Mouse (Mus musculus) midbrain, embryonic 10.5 days (tissue): ENCODE measurements around the gene Pdlim5. TPM values are rescaled to one million over a fixed set of nuclear protein-coding genes. Genes with fewer than 3 reads are reported as not detected.
"Not testable (repeated sequence)": the region's sequence is repeated elsewhere in the genome, so short reads cannot be mapped to it uniquely, and the experiment has no call there.

Source experiments
- DNase-seq: peaks from one replicate; pipeline ENCODE4 v3.0.0-alpha.2; 2017; ENCODE audit warnings: low spot score
- H3K27ac ChIP-seq: fragments of 300-500 bp; sonication (generic); replicated peaks from 2 replicates; pipeline ENCODE4 v1.5.1; 2016; ENCODE audit warnings: mild to moderate bottlenecking
- H3K27me3 ChIP-seq: fragments of 300-500 bp; sonication (generic); 2 replicates; pipeline ENCODE4 v1.6.1; 2016; ENCODE audit warnings: low read depth, mild to moderate bottlenecking; ENCODE audit not compliant: poor library complexity, severe bottlenecking
- H3K36me3 ChIP-seq: fragments of 300-500 bp; sonication (generic); 2 replicates; pipeline ENCODE4 v1.6.1; 2016; ENCODE audit warnings: mild to moderate bottlenecking, moderate library complexity
- H3K4me1 ChIP-seq: fragments of 300-500 bp; sonication (generic); 2 replicates; pipeline ENCODE4 v1.6.1; 2016
- H3K4me3 ChIP-seq: fragments of 300-500 bp; sonication (generic); 2 replicates; pipeline ENCODE4 v1.5.1; 2016; ENCODE audit warnings: mild to moderate bottlenecking, moderate library complexity
- H3K9me3 ChIP-seq: fragments of 300-500 bp; sonication (generic); replicated peaks from 2 replicates; pipeline ENCODE4 v1.6.1; 2016; ENCODE audit warnings: mild to moderate bottlenecking
- WGBS: fragments of 180-500 bp; shearing (Covaris S2); methylation state at CpG from one replicate; pipeline ENCODE4 v1.1.7; 2016; 5-methylcytosine and 5-hydroxymethylcytosine counted together
- polyA plus RNA-seq: library from polyadenylated mRNA; unstranded; fragments of >200 nt; fragmentation: Nextera tagmentation; extraction: Ambion mirVana; gene quantifications from 2 replicates; pipeline ENCODE4 v1.2.1, GENCODE M21; 2016

Pdlim5 gene
- polyA plus RNA-seq, 1 experiment from 2014 or later = 20.2 TPM

DNA sequence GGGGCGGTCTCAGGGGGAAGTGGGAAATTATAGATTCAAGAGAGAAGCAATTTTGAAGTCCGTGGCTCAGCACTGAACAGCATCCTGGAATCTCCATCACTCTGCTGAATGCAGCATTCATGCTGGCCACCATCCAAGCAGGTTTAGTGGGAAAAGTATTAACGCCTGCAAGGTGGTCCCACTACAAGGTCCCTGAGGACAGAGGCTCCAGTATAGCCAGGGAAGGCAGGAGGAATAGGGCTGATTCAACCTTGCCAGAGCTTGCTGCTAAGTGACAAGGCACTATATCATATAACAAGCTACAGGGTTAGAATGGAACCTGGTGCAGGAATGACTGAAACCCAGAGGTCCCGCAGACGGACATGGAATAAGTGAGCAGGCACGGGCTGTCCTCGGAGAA, 166.8 kb downstream of the Pdlim5 start:
- Histone ChIP-seq H3K4me1 (no peaks in the 10 kb centered on the region), H3K4me3 (no peak overlapping the region), H3K27me3 (no peaks in the 10 kb centered on the region), H3K36me3 (no peaks in the 10 kb centered on the region), H3K27ac (no peak overlapping the region), H3K9me3 (no peaks in the 10 kb centered on the region)
- DNase-seq = no peak
- 92% methylated on average over 7 of the region's 7 CpGs for WGBS

DNA sequence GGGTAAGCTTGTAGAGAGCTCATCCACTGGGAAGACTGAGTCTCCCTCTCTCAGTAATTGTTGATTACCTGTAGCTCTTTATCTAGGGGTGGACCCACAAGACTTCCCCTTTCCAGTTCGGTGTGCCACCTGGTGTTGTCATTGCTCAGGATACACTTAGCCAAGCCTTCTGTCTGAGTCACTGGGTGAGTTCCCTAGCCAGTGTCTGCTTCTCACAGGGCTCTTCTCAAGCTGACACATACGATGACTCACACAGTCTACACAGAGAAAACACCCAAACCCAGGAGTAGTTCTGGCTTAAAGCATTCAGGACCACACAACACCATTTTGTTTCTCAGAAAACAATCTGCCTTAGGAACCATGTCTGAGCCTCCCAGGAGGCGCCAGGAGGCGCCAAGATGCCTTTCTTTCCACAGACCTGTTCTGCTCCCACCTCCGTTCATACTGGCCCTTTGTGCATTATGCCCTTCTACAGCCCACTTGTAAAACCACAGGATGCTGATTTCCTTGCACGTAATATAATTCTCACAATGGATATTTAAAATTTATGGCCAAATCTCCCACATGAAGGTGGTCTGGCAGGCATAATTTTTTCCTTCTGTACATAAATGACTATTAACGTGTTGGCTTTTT, 172.9 kb downstream of the Pdlim5 start:
- H3K27ac ChIP-seq = no peak overlapping the region
- no peaks in the 10 kb centered on the region for H3K4me1 ChIP-seq
- 90% methylated on average over 7 of the region's 7 CpGs for WGBS
- no peaks in the 10 kb centered on the region for H3K36me3 ChIP-seq
- no peaks in the 10 kb centered on the region for H3K9me3 ChIP-seq
- no peak overlapping the region for H3K4me3 ChIP-seq
- H3K27me3 ChIP-seq = no peaks in the 10 kb centered on the region
- no peak for DNase-seq

DNA sequence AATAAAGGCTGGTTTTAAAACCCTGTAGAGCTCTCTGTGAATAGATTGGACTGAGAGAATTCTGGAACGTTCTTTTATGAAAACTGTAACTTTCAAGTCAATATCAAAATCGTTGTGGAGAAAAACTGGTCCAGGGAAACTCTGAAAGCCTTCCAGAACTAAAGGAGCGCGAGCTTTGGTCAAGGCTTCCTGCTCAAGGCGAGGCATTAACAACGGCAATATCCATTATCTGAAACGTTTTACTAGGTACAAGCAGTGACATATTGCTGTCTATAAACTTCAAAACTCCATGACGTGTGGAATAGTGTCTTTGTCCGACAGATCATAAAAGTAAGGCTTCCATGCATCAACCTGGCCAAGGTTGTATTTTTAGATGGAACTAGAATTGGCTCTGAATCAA, 175.6 kb downstream of the Pdlim5 start:
- WGBS = 92% methylated on average over 9 of the region's 9 CpGs
- H3K9me3 ChIP-seq = no peaks in the 10 kb centered on the region
- H3K27ac ChIP-seq = no peak overlapping the region
- H3K27me3 ChIP-seq = no peaks in the 10 kb centered on the region
- H3K36me3 ChIP-seq = no peaks in the 10 kb centered on the region
- no peak overlapping the region for H3K4me3 ChIP-seq
- DNase-seq = no peak
- no peaks in the 10 kb centered on the region for H3K4me1 ChIP-seq

- H3K4me1 ChIP-seq = peaks cover 11% of the 10 kb centered on the region
- H3K4me3 ChIP-seq = no peak overlapping the region
- WGBS = 81% methylated on average over 2 of the region's 2 CpGs
- no peaks in the 10 kb centered on the region for H3K36me3 ChIP-seq
- no peaks in the 10 kb centered on the region for H3K27me3 ChIP-seq
- DNase-seq = no peak
- no peaks in the 10 kb centered on the region for H3K9me3 ChIP-seq
- no peak overlapping the region for H3K27ac ChIP-seq
Observed at GRCm38 (mm10) chr3:142212821-142213220, 182.7 kb downstream of the Pdlim5 start.

DNA sequence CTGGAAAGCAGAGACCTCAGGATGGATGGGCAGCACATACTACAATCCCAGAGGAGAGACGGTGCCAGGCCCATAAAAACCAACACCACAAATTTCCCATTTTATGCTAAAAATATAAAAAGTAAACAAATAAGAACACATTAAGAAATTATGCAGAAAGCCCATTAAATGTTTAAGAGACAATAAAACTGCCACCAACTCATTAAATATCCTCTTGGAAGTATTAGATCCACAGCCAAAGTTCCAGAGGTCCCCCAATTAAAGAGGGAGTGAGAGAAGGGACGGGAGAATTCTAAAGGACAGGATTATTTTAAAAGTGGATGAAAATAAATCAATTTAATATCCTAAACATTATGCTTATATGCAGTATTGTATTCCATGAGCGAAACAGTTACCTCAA, 183.3 kb downstream of the Pdlim5 start:
- H3K36me3 ChIP-seq = no peaks in the 10 kb centered on the region
- no peaks in the 10 kb centered on the region for H3K27me3 ChIP-seq
- no peak overlapping the region for H3K4me3 ChIP-seq
- 76% methylated on average over 3 of the region's 3 CpGs for WGBS
- no peak overlapping the region for H3K27ac ChIP-seq
- no peaks in the 10 kb centered on the region for H3K9me3 ChIP-seq
- no peak for DNase-seq
- H3K4me1 ChIP-seq = peaks cover 11% of the 10 kb centered on the region

GRCm38 (mm10) chr3:142209981-142210380, 185.5 kb downstream of the Pdlim5 start:
- H3K27me3 ChIP-seq = no peaks in the 10 kb centered on the region
- DNase-seq = no peak
- H3K4me3 ChIP-seq = no peak overlapping the region
- H3K9me3 ChIP-seq = no peaks in the 10 kb centered on the region
- H3K36me3 ChIP-seq = no peaks in the 10 kb centered on the region
- WGBS = 80% methylated on average over 6 of the region's 6 CpGs
- H3K4me1 ChIP-seq = peaks cover 11% of the 10 kb centered on the region
- no peak overlapping the region for H3K27ac ChIP-seq

- no peaks in the 10 kb centered on the region for H3K27me3 ChIP-seq
- 82% methylated on average over 11 of the region's 11 CpGs for WGBS
- no peak overlapping the region for H3K27ac ChIP-seq
- no peak for DNase-seq
- H3K4me3 ChIP-seq = no peak overlapping the region
- no peaks in the 10 kb centered on the region for H3K36me3 ChIP-seq
- no peaks in the 10 kb centered on the region for H3K9me3 ChIP-seq
- H3K4me1 ChIP-seq = peaks cover 11% of the 10 kb centered on the region
Observed at GRCm38 (mm10) chr3:142209057-142209456, 186.4 kb downstream of the Pdlim5 start.

- no peaks in the 10 kb centered on the region for H3K27me3 ChIP-seq
- H3K4me1 ChIP-seq = peaks cover 11% of the 10 kb centered on the region
- no peaks in the 10 kb centered on the region for H3K9me3 ChIP-seq
- H3K4me3 ChIP-seq = no peak overlapping the region
- no peak for DNase-seq
- WGBS = 92% methylated on average over 6 of the region's 6 CpGs
- H3K36me3 ChIP-seq = no peaks in the 10 kb centered on the region
- H3K27ac ChIP-seq = no peak overlapping the region
Observed at GRCm38 (mm10) chr3:142207488-142207887, 188.0 kb downstream of the Pdlim5 start.

DNA sequence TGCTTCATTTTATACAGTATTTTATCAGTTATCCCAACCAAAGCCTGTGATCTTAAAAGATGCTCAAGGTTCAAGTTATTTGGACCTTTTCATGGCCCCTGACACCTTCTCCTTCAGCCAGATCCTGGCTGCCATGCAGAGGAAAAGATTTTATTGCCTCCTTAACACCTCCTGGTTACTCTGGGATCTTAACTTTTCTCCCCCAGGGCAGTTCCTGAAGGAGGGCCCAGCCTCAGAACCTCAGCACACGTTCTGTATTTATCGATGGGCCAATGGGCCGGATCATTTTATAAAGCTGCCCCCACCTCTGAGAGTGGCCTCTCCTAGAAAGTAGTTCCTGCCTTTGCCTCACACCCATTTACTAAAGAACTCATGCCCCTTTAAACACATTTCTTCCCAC, 189.2 kb downstream of the Pdlim5 start:
- DNase-seq = no peak
- H3K27ac ChIP-seq = no peak overlapping the region
- no peaks in the 10 kb centered on the region for H3K27me3 ChIP-seq
- H3K4me3 ChIP-seq = no peak overlapping the region
- 94% methylated on average over 3 of the region's 3 CpGs for WGBS
- H3K9me3 ChIP-seq = no peaks in the 10 kb centered on the region
- H3K36me3 ChIP-seq = no peaks in the 10 kb centered on the region
- peaks cover 11% of the 10 kb centered on the region for H3K4me1 ChIP-seq

DNA sequence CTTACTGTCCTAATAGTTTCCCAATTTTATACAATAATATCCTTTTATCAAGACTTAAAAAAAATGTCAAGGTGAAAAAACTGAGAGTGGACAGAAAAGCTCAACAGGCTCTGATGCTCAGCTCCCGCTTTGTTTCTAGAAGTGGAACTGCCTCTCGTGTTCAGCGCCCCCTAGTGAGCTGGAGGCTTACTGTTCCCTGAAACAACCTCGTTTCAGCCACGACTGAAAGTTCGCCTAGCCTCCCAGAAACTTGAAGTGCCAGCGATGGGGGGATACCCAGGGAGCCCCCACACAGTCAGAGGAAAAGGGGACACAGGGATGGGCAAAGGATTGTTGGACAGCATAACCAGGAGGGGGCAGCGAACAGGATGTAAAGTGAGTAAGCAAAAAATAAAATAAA, 199.4 kb downstream of the Pdlim5 start:
- no peaks in the 10 kb centered on the region for H3K27me3 ChIP-seq
- H3K4me3 ChIP-seq = no peak overlapping the region
- H3K36me3 ChIP-seq = no peaks in the 10 kb centered on the region
- no peaks in the 10 kb centered on the region for H3K4me1 ChIP-seq
- DNase-seq = no peak
- no peaks in the 10 kb centered on the region for H3K9me3 ChIP-seq
- H3K27ac ChIP-seq = no peak overlapping the region
- 85% methylated on average over 8 of the region's 8 CpGs for WGBS

DNA sequence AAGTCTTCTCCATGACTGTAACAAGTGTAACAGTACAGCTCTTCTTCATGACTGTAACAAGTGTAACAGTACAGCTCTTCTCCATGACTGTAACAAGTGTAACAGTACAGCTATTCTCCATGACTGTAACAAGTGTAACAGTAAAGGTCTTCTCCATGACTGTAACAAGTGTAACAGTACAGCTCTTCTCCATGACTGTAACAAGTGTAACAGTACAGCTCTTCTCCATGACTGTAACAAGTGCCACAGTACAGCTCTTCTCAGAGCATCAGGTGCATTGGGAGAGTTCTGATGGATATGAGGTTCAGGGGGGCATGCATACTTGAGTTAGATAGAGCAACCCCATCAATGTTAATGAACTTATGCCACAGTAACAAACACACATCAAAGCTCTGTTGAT, 203.9 kb downstream of the Pdlim5 start:
- H3K36me3 ChIP-seq, H3K4me3 ChIP-seq, H3K27ac ChIP-seq: not testable (repeated sequence)

More for the DNA sequence above, 203.9 kb downstream of the Pdlim5 start:
- H3K9me3 ChIP-seq, DNase-seq, H3K27me3 ChIP-seq, H3K4me1 ChIP-seq: not testable (repeated sequence)
